Mouse (Mus musculus) CH12.LX (cell line): ENCODE measurements around the gene Cnksr3. TPM values are rescaled to one million over a fixed set of nuclear protein-coding genes. Genes with fewer than 3 reads are reported as not detected.

Experiments used
- DNase-seq: peaks from one replicate; pipeline ENCODE4 v3.0.0-alpha.2; 2013; ENCODE audit errors: extremely low read depth
- H3K27ac ChIP-seq: 2 replicates; pipeline ENCODE4 v1.5.1; 2012; ENCODE audit warnings: low read depth, mild to moderate bottlenecking, control low read depth, moderate library complexity; ENCODE audit not compliant: insufficient read depth
- H3K27me3 ChIP-seq: replicated peaks from 2 replicates; pipeline ENCODE3; 2012; ENCODE audit warnings: inconsistent platforms
- H3K36me3 ChIP-seq, 2 experiments: replicated peaks in 1 of 2; 2 replicates each; pipeline versions ENCODE3 to v1.6.1; 2012; ENCODE audit warnings: inconsistent platforms in 1 of 2, low read length in 1 of 2, mild to moderate bottlenecking in 1 of 2, mixed read lengths in 1 of 2, moderate library complexity in 1 of 2; ENCODE audit not compliant: control insufficient read depth in 1 of 2, insufficient read depth in 1 of 2
- H3K4me1 ChIP-seq, 2 experiments: 2 replicates each; pipeline ENCODE4 v1.6.1; 2012; ENCODE audit warnings: inconsistent platforms in 1 of 2, moderate library complexity in 1 of 2; ENCODE audit not compliant: insufficient read depth in 2 of 2, control insufficient read depth in 1 of 2
- H3K4me2 ChIP-seq: 2 replicates; pipeline ENCODE4 v1.6.1; 2012; ENCODE audit warnings: low read depth, mild to moderate bottlenecking, control low read depth; ENCODE audit not compliant: poor library complexity, insufficient read depth, severe bottlenecking
- H3K4me3 ChIP-seq, 3 experiments: fragments of 150-350 bp in 1 of 3; sonication (generic) in 1 of 3; replicated peaks in 1 of 3; 2 replicates each; pipeline versions ENCODE3 to v1.5.1; 2011 to 2012; ENCODE audit warnings: low read depth in 2 of 3, low read length in 2 of 3, mild to moderate bottlenecking in 2 of 3, moderate library complexity in 2 of 3, control low read depth in 1 of 3, improper control_type of control experiment in 1 of 3, inconsistent platforms in 1 of 3, mixed read lengths in 1 of 3; ENCODE audit not compliant: poor library complexity in 1 of 3
- H3K79me2 ChIP-seq: replicated peaks from 2 replicates; pipeline ENCODE4 v1.6.1; 2012; ENCODE audit warnings: mild to moderate bottlenecking, moderate library complexity; ENCODE audit not compliant: control insufficient read depth, poor library complexity, insufficient read depth, severe bottlenecking; ENCODE audit errors: extremely low read depth
- H3K9ac ChIP-seq: 2 replicates; pipeline ENCODE4 v1.6.1; 2012; ENCODE audit warnings: low read depth, mild to moderate bottlenecking, control low read depth, moderate library complexity; ENCODE audit not compliant: insufficient read depth
- H3K9me3 ChIP-seq: replicated peaks from 2 replicates; pipeline ENCODE3; 2012; ENCODE audit warnings: low read length, inconsistent platforms, mixed read lengths
- CHD1 ChIP-seq: IDR thresholded peaks from 2 replicates; pipeline ENCODE4 v1.6.1; 2012; ENCODE audit warnings: low read depth, low read length, improper control_type of control experiment, inconsistent platforms
- CHD2 ChIP-seq: IDR thresholded peaks from 2 replicates; pipeline ENCODE4 v1.6.1; 2011; ENCODE audit warnings: low read length, improper control_type of control experiment
- CTCF ChIP-seq, 2 experiments: IDR thresholded peaks in 1 of 2; conservative IDR thresholded peaks in 1 of 2; 2 replicates each; pipeline ENCODE4 v1.5.1; 2011 to 2012; ENCODE audit warnings: low read depth in 2 of 2, low read length in 2 of 2, improper control_type of control experiment in 1 of 2, inconsistent platforms in 1 of 2, mild to moderate bottlenecking in 1 of 2, moderate library complexity in 1 of 2
- ELF1 ChIP-seq: IDR thresholded peaks from 2 replicates; pipeline ENCODE4 v1.6.1; 2014; ENCODE audit warnings: low read depth, mild to moderate bottlenecking, inconsistent platforms, low read length, improper control_type of control experiment
- EP300 ChIP-seq: IDR thresholded peaks from 2 replicates; pipeline ENCODE4 v1.6.1; 2011; ENCODE audit warnings: low read length, improper control_type of control experiment
- ETS1 ChIP-seq: conservative IDR thresholded peaks from 2 replicates; pipeline ENCODE4 v1.6.1; 2012; ENCODE audit warnings: low read depth, mild to moderate bottlenecking, inconsistent platforms, low read length, improper control_type of control experiment, moderate library complexity
- GABPA ChIP-seq: IDR thresholded peaks from 2 replicates; pipeline ENCODE4 v1.6.1; 2012; ENCODE audit warnings: low read depth, low read length, improper control_type of control experiment, inconsistent platforms; ENCODE audit not compliant: insufficient replicate concordance
- JUN ChIP-seq: IDR thresholded peaks from 2 replicates; pipeline ENCODE4 v1.6.1; 2011; ENCODE audit warnings: low read depth, mild to moderate bottlenecking, low read length, improper control_type of control experiment, moderate library complexity; ENCODE audit not compliant: insufficient read depth
- KAT2A ChIP-seq: IDR thresholded peaks from 2 replicates; pipeline ENCODE4 v1.6.1; 2012; ENCODE audit warnings: low read length, improper control_type of control experiment, inconsistent platforms; ENCODE audit not compliant: insufficient replicate concordance
- MAFK ChIP-seq: IDR thresholded peaks from 2 replicates; pipeline ENCODE4 v1.6.1; 2011; ENCODE audit warnings: low read length, improper control_type of control experiment; ENCODE audit not compliant: insufficient replicate concordance
- MAX ChIP-seq: IDR thresholded peaks from 2 replicates; pipeline ENCODE4 v1.6.1; 2011; ENCODE audit warnings: low read length, improper control_type of control experiment
- MEF2A ChIP-seq: IDR thresholded peaks from 2 replicates; pipeline ENCODE4 v1.6.1; 2014; ENCODE audit warnings: low read depth, mild to moderate bottlenecking, inconsistent platforms, low read length, improper control_type of control experiment, borderline replicate concordance
- MXI1 ChIP-seq: IDR thresholded peaks from 2 replicates; pipeline ENCODE4 v1.6.1; 2011; ENCODE audit warnings: mild to moderate bottlenecking, low read depth, low read length, improper control_type of control experiment
- MYC ChIP-seq: IDR thresholded peaks from 2 replicates; pipeline ENCODE4 v1.6.1; 2011; ENCODE audit warnings: low read depth, mild to moderate bottlenecking, improper control_type of control experiment, low read length
- NELFE ChIP-seq: IDR thresholded peaks from 2 replicates; pipeline ENCODE4 v1.6.1; 2011; ENCODE audit warnings: low read depth, low read length, improper control_type of control experiment
- POLR2A ChIP-seq: IDR thresholded peaks from 2 replicates; pipeline ENCODE4 v1.6.1; 2011; ENCODE audit warnings: low read depth, mild to moderate bottlenecking, improper control_type of control experiment, low read length
- POLR2AphosphoS2 ChIP-seq: IDR thresholded peaks from 2 replicates; pipeline ENCODE4 v1.6.1; 2011; ENCODE audit warnings: low read depth, low read length, improper control_type of control experiment
- RCOR1 ChIP-seq: conservative IDR thresholded peaks from 2 replicates; pipeline ENCODE4 v1.6.1; 2012; ENCODE audit warnings: low read depth, mild to moderate bottlenecking, inconsistent platforms, low read length, improper control_type of control experiment
- SIN3A ChIP-seq: IDR thresholded peaks from 2 replicates; pipeline ENCODE4 v1.6.1; 2012; ENCODE audit warnings: low read length, improper control_type of control experiment, inconsistent platforms
- SMC3 ChIP-seq: IDR thresholded peaks from 2 replicates; pipeline ENCODE4 v1.6.1; 2011; ENCODE audit warnings: low read depth, low read length, improper control_type of control experiment
- TBP ChIP-seq: conservative IDR thresholded peaks from 2 replicates; pipeline ENCODE4 v1.6.1; 2011; ENCODE audit warnings: low read depth, low read length, improper control_type of control experiment
- UBTF ChIP-seq: IDR thresholded peaks from 2 replicates; pipeline ENCODE4 v1.6.1; 2012; ENCODE audit warnings: low read depth, mild to moderate bottlenecking, inconsistent platforms, low read length, improper control_type of control experiment, moderate library complexity
- USF2 ChIP-seq: conservative IDR thresholded peaks from 2 replicates; pipeline ENCODE4 v1.6.1; 2011; ENCODE audit warnings: low read depth, low read length, improper control_type of control experiment
- ZC3H11A ChIP-seq: IDR thresholded peaks from 2 replicates; pipeline ENCODE4 v1.6.1; 2012; ENCODE audit warnings: low read depth, mild to moderate bottlenecking, inconsistent platforms, low read length, improper control_type of control experiment
- ZMIZ1 ChIP-seq: IDR thresholded peaks from 2 replicates; pipeline ENCODE4 v1.6.1; 2012; ENCODE audit warnings: low read depth, mild to moderate bottlenecking, inconsistent platforms, low read length, improper control_type of control experiment
- ZNF384 ChIP-seq: IDR thresholded peaks from 2 replicates; pipeline ENCODE4 v1.6.1; 2012; ENCODE audit warnings: low read depth, low read length, improper control_type of control experiment, inconsistent platforms
- dilution Hi-C: fragments of 300-500 bp; cut with MboI; formaldehyde crosslinking; loops from 2 replicates; pipeline ENCODE4 v1.14.3; 2020; ENCODE audit warnings: low sequenced_read_pairs; ENCODE audit not compliant: extremely low pct_unique_long_range_greater_than_20kb, extremely low pct_ligation_motif_present
- in situ Hi-C: fragments of 300-500 bp; cut with MboI; formaldehyde crosslinking; loops from 3 replicates; pipeline ENCODE4 v1.14.3; 2019; ENCODE audit warnings: low sequenced_read_pairs, low pct_ligation_motif_present, low pct_unique_long_range_greater_than_20kb, mixed read lengths
- polyA plus RNA-seq: library from polyadenylated mRNA; unstranded; fragments of >175 nt; gene quantifications from 2 replicates; pipeline ENCODE4 v1.2.1, GENCODE M21; 2012; ENCODE audit warnings: low read depth; ENCODE audit not compliant: insufficient read length
- total RNA-seq, 2 experiments: library from RNA; depleted of rRNA; stranded (reverse); fragments of 300-350 nt in 1 of 2; fragments of >200 nt in 1 of 2; gene quantifications; 2 replicates each; pipeline ENCODE4 v1.2.3; 2012 to 2014

Gene Cnksr3
- total and polyA plus RNA-seq, 3 experiments, result 0.72 to 3.9 (median 2.9) TPM

GRCm38 (mm10) chr10:7176205-7176910 is 35.7 kb downstream of the Cnksr3 start:
- no peaks in the 10 kb centered on the region for H3K36me3 ChIP-seq
- DNase-seq, result no peak
- H3K9ac ChIP-seq, result no peak overlapping the region
- no peaks in the 10 kb centered on the region for H3K9me3 ChIP-seq
- no peaks in the 10 kb centered on the region for H3K79me2 ChIP-seq
- no peaks in the 10 kb centered on the region for H3K27me3 ChIP-seq
- H3K4me3 ChIP-seq, result no peak overlapping the region
- no peak overlapping the region for H3K4me2 ChIP-seq
- TF ChIP-seq RCOR1 (no peak), SMC3 (no peak), TBP (no peak), MYC (no peak), POLR2AphosphoS2 (no peak), CHD1 (no peak), ETS1 (no peak), GABPA (no peak), CHD2 (no peak), JUN (no peak), KAT2A (no peak), ZMIZ1 (no peak), MXI1 (no peak), POLR2A (no peak), EP300 (no peak), MAFK (no peak), ZNF384 (no peak)
- TF ChIP-seq, all 38 proteins: peak for 0
- no peak overlapping the region for H3K27ac ChIP-seq
- peaks cover 2 to 12% of the 10 kb centered on the region in 2 experiments; a peak in 2 of 4 replicates for H3K4me1 ChIP-seq
- dilution Hi-C loops, result no loop called here
- in situ Hi-C loops, result no loop called here

GRCm38 (mm10) chr10:7174480-7174879 is 37.6 kb downstream of the Cnksr3 start:
- peaks cover 2 to 15% of the 10 kb centered on the region in 2 experiments; a peak in 2 of 4 replicates for H3K4me1 ChIP-seq

More at GRCm38 (mm10) chr10:7174480-7174879, 37.6 kb downstream of the Cnksr3 start:
- in situ Hi-C loops (no loop called here), dilution Hi-C loops (no loop called here)
- Histone ChIP-seq H3K27me3 (no peaks in the 10 kb centered on the region), H3K9me3 (no peaks in the 10 kb centered on the region), H3K9ac (no peak overlapping the region), H3K79me2 (no peaks in the 10 kb centered on the region), H3K4me3 (no peak overlapping the region), H3K27ac (no peak overlapping the region), H3K36me3 (no peaks in the 10 kb centered on the region), H3K4me2 (no peak overlapping the region)
- TF ChIP-seq POLR2AphosphoS2, result no peak
- no peak for TF ChIP-seq SIN3A
- no peak for TF ChIP-seq MEF2A
- TF ChIP-seq MYC, result no peak
- no peak for TF ChIP-seq CHD1
- TF ChIP-seq GABPA, result no peak
- no peak for TF ChIP-seq ZC3H11A
- TF ChIP-seq MAX, result no peak
- TF ChIP-seq ZMIZ1, result no peak
- no peak for TF ChIP-seq CTCF (conservative IDR thresholded peaks at IDR 0.05 in 1 of 2, IDR thresholded peaks at IDR 0.05 in 1 of 2; ENCODE audit: low read depth in 2 of 2, low read length in 2 of 2)
- TF ChIP-seq ETS1, result no peak
- no peak for TF ChIP-seq USF2
- no peak for TF ChIP-seq NELFE
- no peak for TF ChIP-seq ELF1
- no peak for TF ChIP-seq UBTF
- DNase-seq, result no peak
